Mouse (Mus musculus): ENCODE data around the gene Rapgef5. TPM values are rescaled to one million over a fixed set of nuclear protein-coding genes. Genes with fewer than 3 reads are reported as not detected.

Rapgef5 gene
- 100 to 1,000 TPM; 193 to 200 (median 198) TPM for total RNA-seq (2022)

DNA sequence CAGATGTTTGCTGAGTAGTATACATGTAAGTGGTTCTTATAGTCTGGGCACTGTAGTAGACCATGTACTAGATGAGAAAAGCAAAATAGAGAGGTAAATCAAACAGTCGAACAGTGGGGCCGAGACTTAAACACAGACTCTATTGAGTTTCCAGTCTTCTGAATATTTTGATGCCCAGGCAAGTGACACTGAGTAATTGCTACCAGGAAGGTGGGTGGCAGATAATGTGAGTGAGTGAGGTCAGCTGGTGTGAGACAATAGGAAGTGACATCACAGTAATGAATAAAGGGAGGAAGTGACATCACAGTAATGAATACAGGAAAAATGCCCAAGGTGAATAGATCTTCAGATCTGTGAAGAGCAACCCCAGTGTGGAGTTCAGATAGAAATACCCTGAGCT lies at the start of gene Rapgef5:
Rapgef5 (plus strand) TSS at position 301 of the 400 bp plus-strand sequence.
- DNase-seq (ENCODE audit: low spot score in 2 of 2), result no peak

DNA sequence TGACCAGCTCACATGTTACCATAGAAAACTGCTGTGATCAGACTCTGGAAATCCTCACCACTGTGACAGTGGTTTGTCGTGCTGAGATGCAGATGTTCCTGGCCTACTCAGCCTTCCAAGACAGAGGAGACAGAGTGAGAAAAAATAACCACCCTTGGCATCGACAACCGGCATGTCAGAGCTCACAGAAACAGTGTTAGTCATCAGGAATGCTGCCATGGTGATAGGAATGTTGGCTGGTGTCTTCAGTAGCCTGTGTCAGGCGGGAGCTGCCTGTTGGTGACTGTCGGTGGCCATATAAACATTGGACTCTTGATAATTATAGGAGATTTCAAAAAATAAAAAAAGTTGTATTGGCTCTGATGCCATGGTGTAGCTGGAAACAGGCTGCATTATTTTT lies 48.0 kb upstream of the Rapgef5 start:
- DNase-seq (ENCODE audit: low spot score in 2 of 2), result peak in 1 of 2 experiments; percentile 19

DNA sequence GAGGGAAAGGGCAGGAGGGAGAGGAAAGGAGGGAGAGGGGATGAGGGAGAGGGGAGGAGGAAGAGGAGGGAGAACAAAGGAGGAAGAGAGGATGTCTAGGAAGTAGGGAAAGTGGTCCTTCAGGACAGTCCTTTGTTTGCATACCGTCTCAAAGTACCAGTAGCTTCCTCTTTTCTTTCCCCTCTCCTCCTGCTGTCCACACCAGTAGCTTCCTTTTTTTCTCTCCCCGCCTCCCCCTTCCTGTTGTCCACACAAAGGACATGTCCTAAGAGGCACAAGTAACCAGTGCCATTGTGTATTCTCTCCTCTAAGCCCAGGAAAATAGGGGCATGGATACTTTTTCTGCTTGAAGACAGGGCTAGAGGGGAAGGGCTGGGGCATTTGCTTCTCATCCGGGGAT lies 37.3 kb upstream of the Rapgef5 start:
- DNase-seq (ENCODE audit: low spot score in 2 of 2), result no peak

DNA sequence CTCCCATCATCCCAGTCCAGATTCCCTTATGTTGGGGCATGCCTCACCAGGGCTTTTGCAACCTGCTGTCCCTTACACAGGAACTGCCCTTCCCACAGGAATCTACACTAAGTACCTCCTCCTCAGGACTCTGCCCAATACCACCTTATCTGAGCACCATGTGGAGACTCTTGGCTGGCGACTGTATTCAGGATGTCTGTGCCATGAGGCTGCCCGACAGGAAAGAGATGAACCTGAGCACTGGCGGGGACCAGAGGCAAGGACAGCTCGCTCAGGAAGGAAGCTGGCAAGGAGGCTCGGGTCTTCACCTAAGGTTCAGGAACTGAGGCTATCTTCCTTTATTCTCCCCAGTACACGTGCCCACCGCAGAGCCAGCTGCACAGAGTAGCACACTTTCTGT lies 36.6 kb upstream of the Rapgef5 start:
- no peak for DNase-seq (ENCODE audit: low spot score in 2 of 2)

DNA sequence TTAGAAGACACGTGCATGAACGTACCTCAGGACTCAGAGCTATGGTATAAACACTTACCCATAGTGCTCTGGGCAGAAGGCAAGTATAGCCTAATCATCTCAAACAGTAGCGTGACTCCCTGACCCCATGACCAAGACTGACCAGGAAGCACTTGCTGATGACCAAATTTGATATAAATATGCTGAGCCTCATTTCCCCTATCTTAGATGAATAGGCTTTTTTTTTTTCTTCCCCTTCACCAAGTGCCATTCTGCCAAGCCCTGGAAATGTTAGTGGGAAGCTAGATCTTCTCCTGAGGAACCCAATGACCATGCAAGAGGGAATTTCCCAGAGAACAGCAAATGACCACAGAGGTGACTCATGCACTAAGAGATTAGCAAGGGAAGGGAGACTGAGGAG lies 35.3 kb upstream of the Rapgef5 start:
- DNase-seq (ENCODE audit: low spot score in 2 of 2), result no peak

DNA sequence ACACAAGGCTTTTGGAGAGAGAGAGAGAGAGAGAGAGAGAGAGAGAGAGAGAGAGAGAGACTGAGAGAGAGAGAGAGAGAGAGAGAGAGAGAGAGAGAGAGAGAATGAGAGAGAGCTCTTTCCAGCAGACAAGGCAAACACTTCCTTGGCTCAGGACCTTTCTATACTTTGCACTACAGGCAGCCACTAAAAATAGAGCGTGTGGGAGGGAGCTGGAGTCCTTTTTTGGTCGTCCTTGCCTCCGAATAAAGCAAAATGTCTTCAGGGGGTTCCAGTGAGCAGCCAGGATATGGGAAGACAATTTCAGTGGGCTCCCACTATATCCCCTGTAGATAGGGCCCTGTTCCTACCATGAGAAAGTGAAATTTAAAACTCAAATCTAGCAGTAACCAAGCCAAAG lies 33.6 kb upstream of the Rapgef5 start:
- DNase-seq (ENCODE audit: low spot score in 2 of 2), result no peak

DNA sequence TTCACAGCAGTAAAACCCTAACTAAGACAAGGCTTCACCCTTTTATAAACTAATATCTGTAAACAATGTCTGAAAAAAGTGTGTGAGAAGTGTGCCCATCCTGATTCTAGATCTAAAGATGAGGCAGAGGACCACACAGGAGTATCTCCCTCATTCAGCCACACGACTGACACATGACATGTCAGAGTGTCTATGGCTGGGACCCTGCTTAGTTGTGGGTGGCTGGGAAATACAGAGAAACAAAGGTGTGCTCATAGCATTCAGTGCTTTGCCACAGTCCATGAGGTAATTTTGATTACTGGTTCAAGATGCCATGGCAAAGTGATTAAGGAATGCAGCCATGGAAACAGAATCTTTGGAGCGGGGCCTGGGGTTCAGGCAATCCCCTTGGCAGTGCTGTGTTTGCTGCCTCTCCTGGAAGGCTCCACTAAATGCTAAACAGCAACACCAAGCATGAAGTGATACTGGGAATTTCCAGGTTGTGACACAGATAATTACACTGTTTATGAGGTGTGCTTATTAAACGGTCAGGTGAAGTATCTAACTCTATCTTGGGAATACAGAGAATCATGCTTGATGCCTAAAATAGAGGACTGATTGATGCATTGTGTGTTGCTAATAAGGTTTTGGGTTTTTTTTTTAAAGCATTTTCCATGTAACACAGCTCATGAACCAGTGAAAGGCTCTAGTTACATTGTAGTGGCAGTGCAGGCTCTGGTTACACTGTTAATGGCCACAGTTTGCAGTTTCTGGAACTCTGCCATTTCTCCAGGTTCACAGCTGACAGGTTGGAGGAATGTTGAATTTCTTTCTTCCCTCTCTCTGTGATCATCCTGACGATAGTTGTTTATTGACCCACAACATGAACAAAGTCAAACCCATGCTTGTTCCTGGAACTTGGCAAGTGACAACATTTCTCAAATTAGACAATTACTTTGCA lies 29.9 kb upstream of the Rapgef5 start:
- DNase-seq (ENCODE audit: low spot score in 2 of 2), result no peak

DNA sequence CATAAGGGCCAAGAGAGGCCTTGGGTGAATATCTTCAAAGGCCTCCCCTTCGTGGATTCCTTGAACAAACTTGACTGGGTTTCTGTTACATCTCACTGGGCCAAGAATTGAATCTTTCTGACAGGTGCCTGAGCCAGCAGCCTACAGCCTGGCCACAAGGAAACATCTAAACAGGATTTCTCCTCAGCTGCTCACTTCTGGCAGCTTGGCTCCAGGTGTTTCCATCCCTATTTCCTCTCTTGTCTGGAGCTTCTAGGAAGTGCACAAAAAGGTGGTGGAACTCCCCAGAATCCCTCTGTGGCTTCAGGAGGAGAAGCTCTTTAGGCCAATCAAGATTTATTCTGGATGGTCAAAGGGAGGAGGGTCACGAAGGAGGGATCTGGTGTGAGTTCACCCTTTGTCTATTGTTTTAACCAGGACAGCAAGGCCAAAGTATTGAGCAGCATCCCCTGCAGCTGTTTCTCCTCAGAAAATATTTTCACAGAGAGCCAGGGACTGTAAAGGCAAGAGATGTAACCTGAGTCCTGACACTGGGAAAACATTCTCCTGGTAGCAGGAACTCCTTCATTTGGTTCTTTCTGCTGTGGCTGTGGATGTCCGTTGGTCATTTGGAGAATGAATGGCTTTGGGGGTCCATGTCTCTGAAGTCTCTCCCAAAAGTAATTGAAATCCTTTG lies 19.6 kb upstream of the Rapgef5 start:
- no peak for DNase-seq (ENCODE audit: low spot score in 2 of 2)

DNA sequence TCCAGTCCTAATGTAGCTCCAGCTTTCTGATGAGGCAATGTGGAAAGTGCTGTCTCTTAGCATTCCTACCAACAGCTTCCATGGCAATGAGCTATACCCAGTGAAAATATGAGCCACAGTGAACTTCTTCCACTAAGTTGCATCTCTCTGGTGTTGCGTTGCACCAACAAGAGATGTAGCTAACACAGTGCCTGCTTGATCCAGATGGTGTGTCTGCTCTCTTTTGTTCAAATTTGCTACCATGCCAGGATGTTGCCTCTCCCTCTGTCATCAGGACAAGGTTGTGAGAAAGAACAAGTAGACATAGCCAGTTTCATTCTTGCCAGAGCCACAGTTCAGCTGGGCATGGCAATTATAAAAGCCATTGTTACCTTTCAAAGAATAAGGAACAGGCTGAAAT lies 18.9 kb upstream of the Rapgef5 start:
- peak; percentile 21 to 32 for DNase-seq (ENCODE audit: low spot score in 2 of 2)

DNA sequence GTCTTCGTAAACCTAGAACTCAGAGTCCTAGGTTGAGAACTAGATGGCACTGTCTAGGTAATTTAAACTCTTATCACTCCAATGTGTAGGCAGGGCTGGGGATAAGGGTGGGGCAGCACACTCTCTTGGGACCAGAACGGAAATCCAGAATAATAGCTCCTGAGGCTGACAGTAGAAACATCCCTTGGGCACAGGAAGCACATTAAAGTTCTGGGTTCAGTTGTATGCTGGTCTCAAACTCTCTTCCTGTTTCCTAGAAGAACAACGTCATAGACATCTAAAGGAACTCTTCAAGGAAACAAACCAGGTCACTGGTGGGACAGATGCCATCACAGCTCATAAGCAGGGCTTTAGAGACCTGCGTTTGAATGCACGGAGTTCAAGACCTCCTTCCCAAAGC lies 17.0 kb upstream of the Rapgef5 start:
- no peak for DNase-seq (ENCODE audit: low spot score in 2 of 2)

DNA sequence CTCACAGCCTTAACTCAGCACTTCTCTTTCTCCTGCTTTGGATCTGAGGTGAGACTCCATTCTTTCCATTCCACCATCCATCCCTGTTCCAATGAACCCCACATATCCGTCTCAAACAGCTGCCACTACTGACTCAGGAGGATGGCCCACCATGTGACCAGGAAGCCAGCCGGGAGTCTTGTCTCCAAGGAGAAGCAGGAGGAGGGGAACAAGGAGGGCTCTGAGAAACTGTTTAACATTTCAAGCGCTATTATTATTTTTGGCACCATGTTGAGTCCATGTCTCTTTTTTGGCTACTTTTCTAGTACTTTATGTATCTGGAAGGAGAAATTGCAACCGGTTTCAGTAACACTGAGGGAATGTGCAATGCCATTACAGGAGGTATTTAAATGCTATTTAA lies 15.1 kb upstream of the Rapgef5 start:
- DNase-seq (ENCODE audit: low spot score in 2 of 2), result peak; percentile 61 to 62

DNA sequence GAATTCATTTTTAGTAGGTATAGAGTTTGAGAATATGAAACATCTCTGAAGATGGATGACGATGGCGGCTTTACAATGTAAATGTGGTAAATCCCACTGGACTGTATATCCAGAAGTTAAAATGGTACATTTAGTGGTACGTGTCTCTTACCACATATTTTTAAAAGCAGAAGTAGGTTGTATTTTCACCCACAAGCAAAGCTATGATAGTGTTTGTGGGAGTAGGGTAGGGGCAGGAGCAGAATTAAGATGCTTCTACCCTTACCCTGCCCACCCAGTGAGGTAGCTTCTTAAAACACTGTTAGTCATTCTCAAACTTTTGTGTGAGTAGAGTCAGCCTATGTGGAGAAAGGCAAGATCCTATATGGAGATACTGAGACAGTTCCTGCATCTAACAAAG lies 13.4 kb upstream of the Rapgef5 start:
- DNase-seq (ENCODE audit: low spot score in 2 of 2), result no peak

DNA sequence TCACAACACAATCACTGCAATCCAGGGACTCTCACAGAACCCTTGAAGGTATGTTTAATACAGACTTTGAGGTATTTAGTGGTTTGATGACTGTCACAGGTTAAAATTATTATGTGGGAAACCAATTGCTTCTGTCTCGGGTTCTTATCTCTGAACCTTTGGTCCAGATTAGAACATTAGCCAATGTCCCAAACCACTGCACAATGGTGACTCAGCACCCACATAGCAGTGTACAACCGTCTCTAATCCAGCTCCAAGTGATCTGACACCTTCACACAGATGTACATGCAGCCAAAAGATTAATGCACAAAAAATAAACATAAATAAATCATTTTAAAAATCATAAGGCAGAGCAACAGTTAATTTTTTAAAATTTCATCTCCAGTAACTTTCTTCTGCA lies 11.1 kb upstream of the Rapgef5 start:
- DNase-seq (ENCODE audit: low spot score in 2 of 2), result no peak

DNA sequence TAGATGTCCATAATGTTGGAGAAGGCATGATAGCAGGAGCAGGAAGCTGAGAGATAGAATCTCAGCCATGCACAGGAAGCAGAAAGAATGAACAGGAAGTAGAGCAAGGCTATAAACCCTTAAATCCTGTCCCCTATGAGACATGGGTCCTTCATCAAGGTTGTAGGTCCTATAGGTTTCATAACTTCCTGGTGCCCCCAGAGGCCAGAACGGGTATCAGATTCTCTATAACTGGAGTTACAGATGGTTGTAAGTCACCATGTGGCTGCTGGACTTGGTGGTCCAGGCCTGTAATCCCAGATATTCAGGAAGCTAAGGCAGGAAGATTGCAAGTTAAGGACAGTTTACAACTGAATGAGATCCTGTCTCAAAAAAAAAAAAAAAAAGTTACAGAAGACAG lies 8.5 kb upstream of the Rapgef5 start:
- DNase-seq (ENCODE audit: low spot score in 2 of 2), result no peak

DNA sequence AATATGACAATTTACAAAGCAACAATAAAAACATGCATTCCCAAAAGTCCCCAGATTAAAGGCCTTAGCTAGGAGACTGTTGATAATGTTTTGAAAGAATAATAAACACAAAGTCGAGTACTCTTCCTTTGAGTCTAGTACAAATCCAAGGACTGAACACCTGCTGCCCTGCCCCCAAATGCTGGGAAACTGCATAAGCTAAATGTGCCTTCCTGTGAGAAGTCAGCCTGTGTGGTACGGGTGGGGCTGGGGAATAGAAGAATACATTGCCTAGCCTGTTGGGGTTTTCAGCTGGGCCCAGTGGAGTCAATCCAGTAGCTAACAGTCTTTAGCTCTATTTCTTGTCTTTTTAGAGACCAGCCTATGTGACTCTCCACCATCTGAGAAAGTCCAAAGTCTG lies 6.4 kb upstream of the Rapgef5 start:
- DNase-seq (ENCODE audit: low spot score in 2 of 2), result no peak

DNA sequence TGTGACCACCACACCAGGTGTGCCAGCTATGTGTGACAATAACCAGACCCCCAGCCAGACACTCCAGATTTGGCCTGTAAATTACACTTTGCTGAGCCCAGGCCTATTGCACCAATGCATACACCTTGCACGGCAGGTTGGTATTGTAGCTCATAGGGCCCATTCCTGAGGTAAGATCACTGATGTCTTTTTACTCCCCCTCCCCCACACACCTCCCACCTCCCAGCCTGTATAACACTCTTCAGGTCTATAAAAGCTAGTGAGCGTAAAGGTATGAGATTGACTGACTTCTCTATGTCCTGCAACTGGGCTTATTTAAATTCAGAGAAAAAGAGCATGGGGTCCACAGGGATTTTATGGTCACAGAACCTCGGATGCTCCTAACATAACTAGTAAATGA lies 3.8 kb upstream of the Rapgef5 start:
- DNase-seq (ENCODE audit: low spot score in 2 of 2), result no peak

DNA sequence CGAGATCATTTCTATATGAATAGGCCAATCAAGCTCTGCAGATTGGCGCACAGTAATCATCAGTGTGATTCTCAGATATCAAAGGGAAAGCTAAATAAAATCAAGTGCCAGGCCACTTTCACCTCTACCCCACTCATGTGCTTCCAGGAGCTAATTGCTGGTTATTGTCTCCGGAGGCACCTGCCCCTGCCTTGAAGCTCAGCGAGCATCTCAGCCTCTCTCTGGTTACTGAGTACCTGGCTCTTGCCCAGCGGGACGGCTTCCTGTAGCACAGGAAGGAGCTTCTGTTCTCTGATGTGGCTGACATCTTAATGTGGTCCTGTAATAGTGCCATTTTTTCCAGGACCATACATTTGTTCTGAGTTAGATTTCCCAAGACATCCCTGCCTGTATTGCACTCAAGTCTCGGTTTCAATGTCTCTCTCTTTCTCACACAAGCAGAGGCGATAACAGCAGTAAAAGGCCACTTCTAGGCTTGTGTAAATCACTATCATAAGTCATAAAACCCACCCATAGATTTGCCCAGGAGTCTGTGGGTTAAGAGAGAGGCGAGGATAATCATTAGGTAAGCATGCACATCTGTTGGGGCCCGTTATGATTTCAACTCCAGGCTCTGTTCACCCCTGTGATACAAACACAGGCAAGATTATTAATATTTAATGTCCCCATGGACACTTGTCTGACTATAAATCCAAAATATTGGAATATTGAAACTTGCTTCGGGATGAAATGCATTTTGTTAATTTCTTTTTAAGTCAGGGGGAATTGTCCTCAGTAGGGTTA lies 2.9 kb upstream of the Rapgef5 start:
- DNase-seq (ENCODE audit: low spot score in 2 of 2), result no peak

DNA sequence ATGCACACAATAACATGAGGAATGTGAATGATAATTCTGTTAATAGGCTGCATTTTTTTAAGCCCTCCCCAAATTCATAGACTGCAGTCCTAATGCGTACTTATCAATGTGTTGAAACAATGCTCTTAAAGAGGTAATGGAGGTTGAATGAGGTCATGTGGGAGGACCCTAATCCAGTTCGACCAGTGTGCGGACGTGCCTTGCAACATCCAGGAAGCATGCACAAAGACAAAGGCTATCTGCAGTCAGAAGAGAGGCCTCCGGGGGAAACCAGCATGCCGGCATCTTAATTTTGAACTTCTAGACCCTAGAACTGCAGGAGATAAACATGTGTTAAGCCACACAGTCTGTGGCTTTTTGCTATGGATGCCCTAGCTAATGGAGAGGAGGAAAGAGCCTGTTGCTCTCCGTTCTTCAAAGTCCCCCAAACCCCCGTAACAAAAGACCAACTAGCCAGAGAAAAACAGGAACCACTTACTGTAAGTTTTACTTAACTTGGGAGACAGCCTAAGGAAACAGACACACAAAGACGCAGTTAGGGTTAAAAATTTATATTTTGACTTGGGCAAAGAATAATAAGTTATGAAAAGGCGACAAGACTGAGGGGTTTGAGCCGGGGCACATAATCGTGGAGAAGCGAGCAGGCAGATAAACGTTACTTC lies 1.1 kb downstream of the Rapgef5 start:
- no peak for DNase-seq (ENCODE audit: low spot score in 2 of 2)

DNA sequence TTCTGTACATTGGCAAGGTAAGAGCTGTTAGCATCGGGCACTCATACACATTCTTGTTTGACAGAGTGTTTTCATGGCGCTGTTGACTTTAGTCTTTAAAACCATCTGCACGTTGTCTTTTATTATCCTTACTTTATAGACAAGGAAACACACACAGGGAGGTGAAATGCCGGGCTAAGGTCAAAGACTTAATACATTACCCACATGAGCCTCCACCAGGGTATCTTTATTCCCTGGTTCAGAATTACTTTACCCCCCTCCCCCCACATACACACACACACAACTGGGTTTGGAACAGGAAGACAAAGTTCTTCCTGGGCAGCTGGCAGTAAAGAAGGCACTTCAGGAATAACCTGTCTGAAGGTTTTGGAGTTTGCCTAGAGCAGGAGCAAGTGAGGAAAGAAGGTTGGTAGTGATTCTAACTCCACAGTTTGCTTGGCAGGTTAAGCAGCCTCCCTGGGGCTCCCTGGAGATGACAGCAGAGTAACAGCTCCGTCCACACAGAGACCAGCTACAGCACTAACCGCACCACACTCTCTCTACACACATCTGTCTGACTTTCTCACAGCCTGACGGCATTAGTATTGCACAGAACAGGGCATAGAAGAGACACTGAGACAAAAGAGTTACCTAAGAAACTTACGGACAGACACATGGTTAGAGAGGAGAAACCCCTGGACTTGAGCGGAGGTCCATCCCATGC lies 8.2 kb downstream of the Rapgef5 start:
- DNase-seq (ENCODE audit: low spot score in 2 of 2), result no peak

DNA sequence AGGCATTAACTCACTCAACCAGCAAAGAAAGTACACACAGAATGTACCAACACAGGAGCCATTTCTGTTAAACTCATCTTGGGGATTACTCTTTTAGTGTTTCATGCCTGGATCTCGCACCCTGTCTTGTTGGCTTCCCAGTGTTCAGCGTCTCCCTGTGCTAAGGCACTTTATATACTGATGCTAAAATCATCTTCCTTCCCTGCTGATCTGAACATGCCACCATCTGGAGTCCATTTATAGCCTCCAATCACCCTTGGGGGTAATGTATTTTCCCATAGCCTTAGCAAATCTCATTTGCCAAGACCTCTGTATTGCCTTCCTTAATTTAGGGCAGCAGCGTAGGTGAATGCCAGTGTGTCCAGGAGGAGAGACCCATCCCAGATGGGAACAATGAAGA lies 11.6 kb downstream of the Rapgef5 start:
- DNase-seq (ENCODE audit: low spot score in 2 of 2), result no peak
